Mouse (Mus musculus) C2C12 (cell line): ENCODE measurements at regions not wholly inside any gene's neighbourhood (a gene's known extent, or its start where the extent isn't known, plus 50 kb on each side); places are given as distances from the start of the nearest gene placed in this dataset.

Experiments
- CEBPB ChIP-seq: IDR thresholded peaks from one replicate; pipeline ENCODE4 v1.6.1; 2011; ENCODE audit warnings: low read depth, mild to moderate bottlenecking, control low read depth, moderate library complexity
- CTCF ChIP-seq: IDR thresholded peaks from one replicate; pipeline ENCODE4 v1.5.1; 2011; ENCODE audit not compliant: control insufficient read depth, insufficient read depth, insufficient read length
- FOSL1 ChIP-seq: IDR thresholded peaks from one replicate; pipeline ENCODE4 v1.8.0; 2011; ENCODE audit warnings: mild to moderate bottlenecking, low read length; ENCODE audit not compliant: poor library complexity, insufficient read depth, severe bottlenecking
- MAX ChIP-seq: IDR thresholded peaks from one replicate; pipeline ENCODE4 v1.6.1; 2011; ENCODE audit warnings: mild to moderate bottlenecking, control low read depth
- MYOD1 ChIP-seq: IDR thresholded peaks from one replicate; pipeline ENCODE4 v1.6.1; 2011; ENCODE audit warnings: low read depth; ENCODE audit not compliant: control insufficient read depth, insufficient read length

- TF ChIP-seq CTCF = no peak
- no peak for TF ChIP-seq FOSL1
- no peak for TF ChIP-seq CEBPB
- no peak for TF ChIP-seq MYOD1
- TF ChIP-seq MAX = no peak
These were observed 884.7 kb upstream of the Car8 start for GRCm38 (mm10) chr4:9123396-9124031.
